Mouse (Mus musculus): ENCODE measurements around the gene Csde1. TPM values are rescaled to one million over a fixed set of nuclear protein-coding genes. Genes with fewer than 3 reads are reported as not detected.

Gene Csde1
- total RNA-seq, 2 experiments from 2014 or later: 252 to 270 TPM

Other genes starting within 250 kb of the Csde1 start
- not detected for gene Tshb, start 237.7 kb upstream of the Csde1 start, total RNA-seq (2021)
- gene Sycp1, start 84.3 kb upstream of the Csde1 start, total RNA-seq (2021): not detected
- gene Nr1h5, start 56.3 kb upstream of the Csde1 start, total RNA-seq (2021): not detected
- gene Sike1, start 24.7 kb upstream of the Csde1 start, total RNA-seq (2021): 10 to 100 TPM; 77.9 to 93.2 TPM
- gene Nras, start 37.9 kb downstream of the Csde1 start, total RNA-seq (2021): 100 to 1,000 TPM in 1 of 2 experiments, 10 to 100 TPM in 1; 84.1 to 101 TPM
- not detected for gene Ampd1, start 53.6 kb downstream of the Csde1 start, total RNA-seq (2021)
- under 1 TPM; 0.67 to 0.94 TPM for gene Dennd2c, start 82.2 kb downstream of the Csde1 start, total RNA-seq (2021)
- 10 to 100 TPM; 62.0 to 62.9 TPM for gene Bcas2, start 151.2 kb downstream of the Csde1 start, total RNA-seq (2021)